Mouse (Mus musculus): ENCODE results near the gene Mcf2l. TPM values are rescaled to one million over a fixed set of nuclear protein-coding genes. Genes with fewer than 3 reads are reported as not detected.

Gene Mcf2l
- polyA plus RNA-seq (2015; fragmentation: Illumina TruSeq; extraction: RNeasy Lipid Tissue Mini Kit (QIAGEN cat#74804); ENCODE audit: insufficient read depth, low read depth, low replicate concordance) = 34.9 TPM

DNA sequence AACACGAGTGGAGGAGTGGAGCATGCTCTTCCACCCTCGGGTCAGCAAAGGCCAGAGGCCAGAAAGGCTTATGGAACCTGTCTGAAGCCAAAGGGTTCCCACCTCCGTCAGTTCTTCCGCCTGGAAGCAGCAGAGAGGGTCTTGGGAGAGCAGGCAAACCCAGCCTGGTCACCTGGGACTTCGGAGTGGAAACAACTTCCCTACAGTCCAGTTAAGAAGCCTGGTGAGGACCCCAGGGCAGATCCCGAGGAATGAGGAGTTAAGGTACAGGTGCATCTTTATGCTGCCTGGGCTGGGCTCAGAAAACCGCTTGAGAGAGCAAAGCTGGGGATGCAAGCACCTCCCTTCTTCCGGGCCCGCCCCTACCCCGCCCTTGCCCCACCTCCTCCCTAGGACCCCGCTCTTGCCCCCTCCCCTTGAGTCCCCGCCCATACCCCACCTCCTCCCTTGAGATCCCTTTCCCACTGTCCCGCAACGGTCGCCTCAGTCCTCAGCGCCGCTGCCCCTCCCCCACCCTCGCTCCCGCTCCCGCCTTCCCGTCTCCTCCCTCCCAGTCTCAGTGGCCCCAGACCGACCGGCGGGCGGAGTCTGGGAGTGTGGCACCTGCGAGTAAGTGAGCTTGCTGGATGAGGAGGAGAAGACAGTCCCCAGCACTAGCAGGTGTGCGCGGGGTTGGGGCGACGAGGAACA, at the start of gene Mcf2l:
Gene Mcf2l (plus strand): TSS at position 450 of the 690 bp plus-strand sequence.

GRCm38 (mm10) chr8:13025487-13026224, 152.1 kb downstream of the Mcf2l start, which contains the start of gene F7:
TSS of gene F7 (plus strand) at chr8:13026034.

DNA sequence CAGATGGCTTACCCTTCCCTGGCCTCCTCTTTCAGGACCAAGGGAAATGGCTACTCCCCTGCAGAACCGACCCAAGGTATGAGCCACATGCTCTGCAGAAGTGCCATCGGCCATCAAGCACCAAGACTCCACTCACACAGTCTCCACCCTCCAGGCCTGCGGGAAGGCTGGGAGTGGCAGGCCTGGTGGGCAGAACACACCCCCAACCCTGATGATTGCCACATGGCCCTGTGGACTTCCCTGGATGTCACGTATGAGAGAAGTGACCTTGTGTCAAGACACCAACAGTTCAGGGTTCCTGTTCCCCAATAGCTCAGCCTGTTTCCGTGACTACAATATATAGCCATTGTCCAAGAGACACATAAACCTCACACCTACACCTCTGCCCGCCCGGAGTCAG, 163.4 kb downstream of the Mcf2l start, which contains the start of gene F10:
Gene F10 (plus strand): TSS at position 294 of the 400 bp plus-strand sequence.

GRCm38 (mm10) chr8:13060441-13061150, 187.0 kb downstream of the Mcf2l start, which contains the start of gene Proz:
TSS of gene Proz (plus strand) at chr8:13060914.

Other genes starting within 250 kb of the Mcf2l start
- 17.1 TPM for gene Tubgcp3, start 201.6 kb upstream of the Mcf2l start, polyA plus RNA-seq (2015; fragmentation: Illumina TruSeq; extraction: RNeasy Lipid Tissue Mini Kit (QIAGEN cat#74804); ENCODE audit: insufficient read depth, low read depth, low replicate concordance)
- 10.3 TPM for gene Atp11a, start 116.8 kb upstream of the Mcf2l start, polyA plus RNA-seq (2015; fragmentation: Illumina TruSeq; extraction: RNeasy Lipid Tissue Mini Kit (QIAGEN cat#74804); ENCODE audit: insufficient read depth, low read depth, low replicate concordance)
- not detected for gene F7, start 152.2 kb downstream of the Mcf2l start, polyA plus RNA-seq (2015; fragmentation: Illumina TruSeq; extraction: RNeasy Lipid Tissue Mini Kit (QIAGEN cat#74804); ENCODE audit: insufficient read depth, low read depth, low replicate concordance)
- 0.76 TPM for gene F10, start 163.5 kb downstream of the Mcf2l start, polyA plus RNA-seq (2015; fragmentation: Illumina TruSeq; extraction: RNeasy Lipid Tissue Mini Kit (QIAGEN cat#74804); ENCODE audit: insufficient read depth, low read depth, low replicate concordance)
- not detected for gene Proz, start 187.1 kb downstream of the Mcf2l start, polyA plus RNA-seq (2015; fragmentation: Illumina TruSeq; extraction: RNeasy Lipid Tissue Mini Kit (QIAGEN cat#74804); ENCODE audit: insufficient read depth, low read depth, low replicate concordance)
- 7.4 TPM for gene Pcid2, start 231.7 kb downstream of the Mcf2l start, polyA plus RNA-seq (2015; fragmentation: Illumina TruSeq; extraction: RNeasy Lipid Tissue Mini Kit (QIAGEN cat#74804); ENCODE audit: insufficient read depth, low read depth, low replicate concordance)
- gene Cul4a, start 231.8 kb downstream of the Mcf2l start, polyA plus RNA-seq (2015; fragmentation: Illumina TruSeq; extraction: RNeasy Lipid Tissue Mini Kit (QIAGEN cat#74804); ENCODE audit: insufficient read depth, low read depth, low replicate concordance) = 15.5 TPM